In the genomic region with DNA sequence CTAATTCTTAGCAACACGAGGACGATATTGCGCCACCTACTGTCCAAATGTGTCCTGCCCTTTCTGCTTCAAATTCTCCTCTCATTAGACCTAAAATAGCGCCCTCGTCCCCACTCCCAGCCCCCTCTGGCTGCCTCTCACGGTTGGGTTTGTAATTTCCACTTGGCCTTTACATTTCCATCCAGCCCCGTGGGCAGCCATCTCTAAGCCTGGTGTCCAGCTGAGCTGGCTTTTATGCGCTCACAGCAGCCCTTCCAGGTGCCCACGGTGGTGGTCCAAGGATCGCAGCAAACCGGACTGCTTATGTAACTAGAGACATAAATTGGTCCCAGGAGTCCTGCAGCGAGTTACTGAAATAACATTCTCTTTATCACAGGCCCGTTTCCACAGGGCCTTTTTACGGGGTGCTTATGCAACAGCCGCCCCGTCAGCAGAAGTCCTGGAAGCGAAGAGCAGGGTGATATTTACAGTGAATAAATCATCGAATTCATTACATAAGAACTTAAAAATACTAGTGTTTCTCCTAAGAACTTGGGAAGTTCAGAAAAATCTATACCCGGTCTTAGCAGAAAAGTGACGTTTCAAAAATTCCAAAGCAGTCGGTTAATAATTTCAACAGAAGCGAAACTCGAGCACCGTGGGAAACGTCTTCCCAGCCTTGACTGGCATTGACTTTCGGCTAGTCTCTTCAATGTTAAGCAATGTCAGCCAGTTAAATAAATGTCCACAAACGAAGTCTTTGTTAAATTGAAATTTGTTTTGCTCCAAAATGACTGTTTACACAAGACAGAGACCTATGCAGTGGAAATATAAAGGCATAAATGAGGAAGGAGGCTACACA, we compare ENCODE assay signal across 8 mouse cellular contexts. TPM values are rescaled to one million over a fixed set of nuclear protein-coding genes. Genes with fewer than 3 reads are reported as not detected.
DNase-seq lines count a peak whose midpoint lies in the region; ATAC-seq and TF ChIP-seq lines count a peak whose summit lies in the region.

No protein-coding gene starts in this region.

- peak; percentile 50 for DNase-seq in hindbrain, embryonic 10.5 days (ENCODE audit: low spot score)
- no peak for DNase-seq in hindbrain, embryonic 14.5 days (ENCODE audit: low spot score)
- DNase-seq in ES-E14 (ENCODE audit: low read depth, low spot score): peak; percentile 82
- peak; percentile 37 for DNase-seq in cerebellum, adult 8-10 months
- DNase-seq in layer of hippocampus, postnatal 10 days (ENCODE audit: low spot score in 2 of 2): peak; percentile 4 to 54
- peak; percentile 78 for DNase-seq in thymus, postnatal 4 days

- TF ChIP-seq POLR2A in myocyte (IDR thresholded peaks at IDR 0.05; ENCODE audit: insufficient read length, low read depth): no peak

- H3ac ChIP-seq in myocyte (ENCODE audit: control insufficient read depth, insufficient read length): no peak overlapping the region

- no peak overlapping the region for H3K4me2 ChIP-seq in hindbrain, embryonic 14.5 days (replicated peaks)
- 0 out of 2 replicates have a peak overlapping the region, but pooled peaks have one; percentile 6 for H3K4me2 ChIP-seq in heart, embryonic 11.5 days
- peak overlapping the region; percentile 42 for H3K4me2 ChIP-seq in myocyte (ENCODE audit: low read depth)

- H3K27ac ChIP-seq in hindbrain, embryonic 10.5 days: no peak overlapping the region
- no peak overlapping the region for H3K27ac ChIP-seq in hindbrain, embryonic 14.5 days
- H3K27ac ChIP-seq in ES-E14 (ENCODE audit: insufficient read depth, low read depth, low read length, poor library complexity, severe bottlenecking): no peak overlapping the region
- no peak overlapping the region for H3K27ac ChIP-seq in heart, embryonic 11.5 days (ENCODE audit: low read depth, low read length)

- in situ Hi-C loops in ES-E14 (cut with MboI; ENCODE audit: low sequenced_read_pairs in 2 of 2, unreplicated experiment in 2 of 2): no loop called here

- H3K9me3 ChIP-seq in hindbrain, embryonic 10.5 days: no peaks in the 10 kb centered on the region
- H3K9me3 ChIP-seq in hindbrain, embryonic 14.5 days (ENCODE audit: control insufficient read depth, low read length): no peaks in the 10 kb centered on the region
- no peaks in the 10 kb centered on the region for H3K9me3 ChIP-seq in ES-E14 (ENCODE audit: control insufficient read depth, insufficient read depth, low read depth, low read length)
- H3K9me3 ChIP-seq in heart, embryonic 11.5 days (replicated peaks; ENCODE audit: control insufficient read depth, low read length): 0 out of 2 replicates have a peak, but pooled peaks cover 3% of the 10 kb centered on the region

- no peaks in the 10 kb centered on the region for H3K79me2 ChIP-seq in myocyte (ENCODE audit: control insufficient read depth, insufficient read depth)

- ATAC-seq in hindbrain, embryonic 14.5 days (ENCODE audit: low FRiP score): no peak
- no peak for ATAC-seq in heart, embryonic 11.5 days (replicated peaks; ENCODE audit: insufficient number of reproducible peaks, low FRiP score, low TSS enrichment)

- no peak overlapping the region for H3K4me3 ChIP-seq in hindbrain, embryonic 10.5 days
- no peak overlapping the region for H3K4me3 ChIP-seq in hindbrain, embryonic 14.5 days (replicated peaks; ENCODE audit: low read length)
- no peak overlapping the region for H3K4me3 ChIP-seq in ES-E14 (ENCODE audit: insufficient read depth in 1 of 2, low read depth in 1 of 2, low read length in 2 of 2, poor library complexity in 1 of 2, severe bottlenecking in 1 of 2)
- H3K4me3 ChIP-seq in heart, embryonic 11.5 days (ENCODE audit: low read depth, low read length): no peak overlapping the region
- H3K4me3 ChIP-seq in myocyte: no peak overlapping the region

- 46% methylated on average over 27 of the region's 27 CpGs for WGBS in hindbrain, embryonic 10.5 days
- WGBS in hindbrain, embryonic 14.5 days: 47% methylated on average over 27 of the region's 27 CpGs
- 49% methylated on average over 27 of the region's 27 CpGs for WGBS in heart, embryonic 11.5 days (ENCODE audit: insufficient replicate concordance)

- peaks cover 40% of the 10 kb centered on the region for H3K27me3 ChIP-seq in hindbrain, embryonic 10.5 days (ENCODE audit: insufficient read depth, poor library complexity, severe bottlenecking)
- no peaks in the 10 kb centered on the region for H3K27me3 ChIP-seq in hindbrain, embryonic 14.5 days (ENCODE audit: control insufficient read depth, insufficient read depth, low read length)
- H3K27me3 ChIP-seq in heart, embryonic 11.5 days (ENCODE audit: control insufficient read depth, insufficient read depth, low read length): peaks cover 7% of the 10 kb centered on the region
- H3K27me3 ChIP-seq in myocyte (ENCODE audit: control insufficient read depth, insufficient read depth, insufficient read length): no peaks in the 10 kb centered on the region

- H3K36me3 ChIP-seq in hindbrain, embryonic 10.5 days: no peaks in the 10 kb centered on the region
- no peaks in the 10 kb centered on the region for H3K36me3 ChIP-seq in hindbrain, embryonic 14.5 days (replicated peaks; ENCODE audit: control insufficient read depth, insufficient read depth)
- H3K36me3 ChIP-seq in ES-E14 (ENCODE audit: control insufficient read depth, insufficient read depth, low read length, poor library complexity, severe bottlenecking): no peaks in the 10 kb centered on the region
- H3K36me3 ChIP-seq in heart, embryonic 11.5 days (ENCODE audit: control insufficient read depth, insufficient read depth, low read length): no peaks in the 10 kb centered on the region
- no peaks in the 10 kb centered on the region for H3K36me3 ChIP-seq in myocyte (ENCODE audit: control insufficient read depth, insufficient read depth)

- H3K9ac ChIP-seq in hindbrain, embryonic 14.5 days: no peak overlapping the region
- H3K9ac ChIP-seq in ES-E14 (ENCODE audit: insufficient read depth, low read depth, low read length, poor library complexity, severe bottlenecking): no peak overlapping the region
- H3K9ac ChIP-seq in heart, embryonic 11.5 days (ENCODE audit: low read depth, low read length): no peak overlapping the region

- H3K4me1 ChIP-seq in hindbrain, embryonic 10.5 days (replicated peaks): peaks cover 33% of the 10 kb centered on the region
- H3K4me1 ChIP-seq in hindbrain, embryonic 14.5 days (replicated peaks; ENCODE audit: control insufficient read depth, insufficient read depth, low read length): no peaks in the 10 kb centered on the region; the same call in 1 of the 2 replicates
- H3K4me1 ChIP-seq in ES-E14 (ENCODE audit: control insufficient read depth in 2 of 2, insufficient read depth in 2 of 2, low read length in 2 of 2, poor library complexity in 1 of 2): peaks cover 2 to 12% of the 10 kb centered on the region in 2 experiments; a peak in 3 of 4 replicates
- peaks cover 4% of the 10 kb centered on the region; the same call in 1 of the 2 replicates for H3K4me1 ChIP-seq in heart, embryonic 11.5 days (ENCODE audit: control insufficient read depth, insufficient read depth, low read length)

TF ChIP-seq in ES-E14, 5 proteins besides CTCF, POLR2A, EP300 and RAD21:
- peak; percentile 35; the same call in 1 of the 2 replicates for TF ChIP-seq ZC3H11A (IDR thresholded peaks at IDR 0.05; ENCODE audit: borderline replicate concordance, low read depth, low read length)
- no peak for TF ChIP-seq ZNF384 (IDR thresholded peaks at IDR 0.05; ENCODE audit: low read depth, low read length)

TF ChIP-seq in myocyte, 11 proteins besides CTCF, POLR2A, EP300 and RAD21:
- TF ChIP-seq SRF (IDR thresholded peaks at IDR 0.05; ENCODE audit: control insufficient read depth, insufficient read length, low read depth) (no peak), E2F4 (IDR thresholded peaks at IDR 0.05; ENCODE audit: insufficient read depth) (no peak), MYOG (IDR thresholded peaks at IDR 0.05; ENCODE audit: control insufficient read depth in 1 of 3, insufficient read depth in 1 of 3, insufficient read length in 2 of 3, low read depth in 2 of 3) (no peak), REST (IDR thresholded peaks at IDR 0.05; ENCODE audit: insufficient read depth, insufficient read length) (no peak), POLR2AphosphoS2 (IDR thresholded peaks at IDR 0.05; ENCODE audit: insufficient read length, low read depth) (no peak), MYOD1 (IDR thresholded peaks at IDR 0.05; ENCODE audit: control insufficient read depth in 1 of 3, insufficient read length in 2 of 3, low read depth in 2 of 3) (no peak), USF1 (IDR thresholded peaks at IDR 0.05; ENCODE audit: low read depth) (no peak), CEBPB (IDR thresholded peaks at IDR 0.05; ENCODE audit: insufficient read depth, poor library complexity, severe bottlenecking) (no peak), TCF3 (IDR thresholded peaks at IDR 0.05; ENCODE audit: insufficient read length, low read depth) (no peak), MAX (IDR thresholded peaks at IDR 0.05; ENCODE audit: low read depth) (no peak), TCF12 (IDR thresholded peaks at IDR 0.05; ENCODE audit: insufficient read depth, poor library complexity, severe bottlenecking) (no peak)

RNA-seq across cellular contexts. Expression of a gene that starts 57.3 kb away (rescaled TPM):
- 188 and 221 TPM in 2 replicates for polyA plus RNA-seq in hindbrain, embryonic 10.5 days (2016; fragmentation: Nextera tagmentation; extraction: Ambion mirVana)
- 152 and 168 TPM in 2 replicates for polyA plus RNA-seq in hindbrain, embryonic 14.5 days (2014; fragmentation: Nextera tagmentation; extraction: Ambion mirVana)
- 116 and 129 TPM in 2 replicates for total RNA-seq in ES-E14 (2012; rRNA removed)
- 97.9 and 117 TPM in 2 replicates for polyA plus RNA-seq in heart, embryonic 11.5 days (2014; fragmentation: Nextera tagmentation; extraction: Ambion mirVana)
- 100 to 1,000 TPM; 116 to 122 TPM for total RNA-seq in layer of hippocampus, postnatal 10 days (2021)
- polyA plus RNA-seq in myocyte (2012; fragmentation: generic; extraction: Trizol): 21.8 TPM
